Mouse (Mus musculus): ENCODE data around the gene Frmd4a.

DNA sequence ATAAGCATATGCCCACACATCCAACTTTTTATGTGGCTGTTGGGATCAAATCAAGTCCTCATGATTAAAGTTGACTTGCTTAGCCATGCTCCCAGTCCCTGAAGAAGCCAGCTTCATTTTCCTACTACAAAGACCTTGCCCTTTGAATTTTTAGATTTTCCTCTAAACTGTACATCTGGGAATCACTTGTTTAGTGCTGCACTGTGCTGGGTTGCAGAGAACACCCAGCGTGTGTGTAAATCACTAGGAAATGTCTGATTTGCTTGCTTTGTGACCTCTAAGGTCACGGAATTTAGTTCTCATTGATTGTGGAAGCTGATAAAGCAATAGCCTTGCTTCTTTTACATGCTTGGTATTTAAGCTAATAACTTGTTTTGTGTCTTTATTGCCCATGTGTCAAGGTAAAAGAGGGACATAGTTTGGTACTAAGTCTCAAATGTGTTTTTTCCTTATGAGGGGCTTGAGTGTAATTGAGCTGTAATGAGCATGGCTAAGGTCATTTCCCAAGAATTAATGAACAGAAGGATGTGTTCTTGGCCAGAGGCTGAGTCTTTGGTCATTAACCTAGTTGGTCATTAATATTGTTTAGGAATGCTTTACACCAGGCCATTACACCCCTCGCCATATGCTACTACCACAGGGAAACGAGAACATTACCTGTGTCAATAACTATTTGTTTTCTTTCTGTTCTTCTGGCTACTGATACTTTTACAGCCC lies 11.7 kb downstream of the Frmd4a start:
- TF ChIP-seq ZNF384 (IDR thresholded peaks at IDR 0.05; ENCODE audit: low read depth, low read length) (no peak), CHD2 (IDR thresholded peaks at IDR 0.05; ENCODE audit: low read depth, low read length) (no peak), ZC3H11A (IDR thresholded peaks at IDR 0.05; ENCODE audit: borderline replicate concordance, low read depth, low read length) (no peak)

All from ES-E14 (cell line).